Mouse (Mus musculus) T-cell, adult 2 months (primary cell): ENCODE results near the gene Prg2.

Source experiments
- DNase-seq: peaks from one replicate; pipeline ENCODE4 v3.0.0; 2022; ENCODE audit warnings: low spot score

The Prg2 gene

GRCm38 (mm10) chr2:84980188-84980587 lies at the start of gene Prg2:
Gene Prg2, plus strand, starts transcription at chr2:84980461.
- DNase-seq: no peak

- no peak for DNase-seq
These were observed 46.1 kb upstream of the Prg2 start for GRCm38 (mm10) chr2:84933992-84934648.

- no peak for DNase-seq
These were observed 45.6 kb upstream of the Prg2 start for GRCm38 (mm10) chr2:84934649-84935007.

- DNase-seq: no peak
These were observed 45.2 kb upstream of the Prg2 start for GRCm38 (mm10) chr2:84935065-84935464.

GRCm38 (mm10) chr2:84936474-84937429 lies 43.5 kb upstream of the Prg2 start, which contains the start of gene Slc43a3:
Gene Slc43a3, plus strand, starts transcription at chr2:84936579.
- DNase-seq: peak; percentile 31

GRCm38 (mm10) chr2:84937491-84938150 lies 42.6 kb upstream of the Prg2 start:
- no peak for DNase-seq

GRCm38 (mm10) chr2:84938249-84938946 lies 41.9 kb upstream of the Prg2 start:
- no peak for DNase-seq

GRCm38 (mm10) chr2:84939306-84939705 lies 41.0 kb upstream of the Prg2 start:
- DNase-seq: no peak

GRCm38 (mm10) chr2:84939711-84940110 lies 40.5 kb upstream of the Prg2 start:
- DNase-seq: no peak

GRCm38 (mm10) chr2:84941332-84941731 lies 38.9 kb upstream of the Prg2 start:
- no peak for DNase-seq

- no peak for DNase-seq
These were observed 38.5 kb upstream of the Prg2 start for GRCm38 (mm10) chr2:84941795-84942194.

GRCm38 (mm10) chr2:84947154-84947771 lies 33.0 kb upstream of the Prg2 start:
- DNase-seq: no peak

GRCm38 (mm10) chr2:84948252-84948651 lies 32.0 kb upstream of the Prg2 start:
- DNase-seq: no peak

- no peak for DNase-seq
These were observed 31.5 kb upstream of the Prg2 start for GRCm38 (mm10) chr2:84948721-84949120.

GRCm38 (mm10) chr2:84951027-84951426 lies 29.2 kb upstream of the Prg2 start:
- no peak for DNase-seq

GRCm38 (mm10) chr2:84952251-84952650 lies 28.0 kb upstream of the Prg2 start:
- DNase-seq: no peak

- DNase-seq: no peak
These were observed 27.6 kb upstream of the Prg2 start for GRCm38 (mm10) chr2:84952693-84953092.

GRCm38 (mm10) chr2:84955435-84955834 lies 24.8 kb upstream of the Prg2 start:
- no peak for DNase-seq

- DNase-seq: peak; percentile 22
These were observed 24.0 kb upstream of the Prg2 start for GRCm38 (mm10) chr2:84956274-84956673.

- no peak for DNase-seq
These were observed 21.5 kb upstream of the Prg2 start for GRCm38 (mm10) chr2:84958588-84959264.

GRCm38 (mm10) chr2:84961300-84961699 lies 19.0 kb upstream of the Prg2 start:
- no peak for DNase-seq
